Mouse (Mus musculus) embryonic fibroblast, embryonic 13.5 days (primary cell): ENCODE measurements at regions not wholly inside any gene's neighbourhood (a gene's known extent, or its start where the extent isn't known, plus 50 kb on each side); places are given as distances from the start of the nearest gene placed in this dataset.

ENCODE experiments used
- CTCF ChIP-seq: IDR thresholded peaks from 2 replicates; pipeline ENCODE4 v1.5.1; 2011; ENCODE audit warnings: mild to moderate bottlenecking, control low read depth, low read length, moderate library complexity, borderline replicate concordance; ENCODE audit not compliant: insufficient read depth
- POLR2A ChIP-seq: IDR thresholded peaks from 2 replicates; pipeline ENCODE4 v1.6.1; 2011; ENCODE audit warnings: low read depth, mild to moderate bottlenecking, control low read depth, low read length, moderate library complexity

GRCm38 (mm10) chr8:115402471-115403197 is 305.0 kb downstream of the Maf start:
- TF ChIP-seq CTCF (peak; percentile 34; the same call in 1 of the 2 replicates), POLR2A (no peak)
